Mouse (Mus musculus) liver, embryonic 14.5 days (tissue): ENCODE measurements around the gene Umad1. TPM values are rescaled to one million over a fixed set of nuclear protein-coding genes. Genes with fewer than 3 reads are reported as not detected.

ENCODE experiments used
- ATAC-seq: fragments of 200-750 bp; cut with Nextera tagmentation; 2 replicates; pipeline ENCODE4 v1.8.0; 2017; ENCODE audit warnings: moderate number of reproducible peaks, mild to moderate bottlenecking, moderate library complexity; ENCODE audit not compliant: insufficient read depth
- DNase-seq, 3 experiments: peaks; one replicate each; pipeline ENCODE4 v3.0.0-alpha.2; 2012 to 2013; ENCODE audit warnings: low read depth in 3 of 3, low spot score in 3 of 3
- H3K27ac ChIP-seq: fragments of 300-500 bp; sonication (generic); 2 replicates; pipeline ENCODE4 v1.5.1; 2014; ENCODE audit warnings: moderate library complexity, mild to moderate bottlenecking, control low read depth, inconsistent platforms
- H3K27me3 ChIP-seq: fragments of 300-500 bp; sonication (generic); 2 replicates; pipeline ENCODE4 v1.6.1; 2014; ENCODE audit warnings: mild to moderate bottlenecking, low read length, moderate library complexity; ENCODE audit not compliant: control insufficient read depth, insufficient read depth
- H3K36me3 ChIP-seq: fragments of 300-500 bp; sonication (generic); replicated peaks from 2 replicates; pipeline ENCODE4 v1.6.1; 2014; ENCODE audit warnings: low read depth; ENCODE audit not compliant: control insufficient read depth, insufficient read depth
- H3K4me1 ChIP-seq, 2 experiments: fragments of 200-500 bp in 1 of 2; fragments of 300-500 bp in 1 of 2; sonication (generic) in 1 of 2; replicated peaks; 2 replicates each; pipeline ENCODE4 v1.6.1; 2012 to 2014; ENCODE audit warnings: antibody characterized with exemption in 1 of 2, inconsistent platforms in 1 of 2, low read length in 1 of 2; ENCODE audit not compliant: control insufficient read depth in 2 of 2, insufficient read depth in 2 of 2
- H3K4me2 ChIP-seq: fragments of 300-500 bp; sonication (generic); 2 replicates; pipeline ENCODE4 v1.6.1; 2014; ENCODE audit warnings: low read depth, mild to moderate bottlenecking, control low read depth, moderate library complexity
- H3K4me3 ChIP-seq, 2 experiments: fragments of 200-500 bp in 1 of 2; fragments of 300-500 bp in 1 of 2; sonication (generic) in 1 of 2; 2 replicates each; pipeline ENCODE4 v1.5.1; 2012 to 2014; ENCODE audit warnings: low read depth in 2 of 2, low read length in 2 of 2, mild to moderate bottlenecking in 2 of 2, control low read depth in 1 of 2, inconsistent platforms in 1 of 2, moderate library complexity in 1 of 2; ENCODE audit not compliant: insufficient read depth in 1 of 2
- H3K9ac ChIP-seq: fragments of 300-500 bp; sonication (generic); replicated peaks from 2 replicates; pipeline ENCODE4 v1.6.1; 2014; ENCODE audit warnings: mild to moderate bottlenecking, control low read depth, moderate library complexity
- H3K9me3 ChIP-seq: fragments of 300-500 bp; sonication (generic); 2 replicates; pipeline ENCODE4 v1.6.1; 2016; ENCODE audit warnings: low read length, mixed read lengths; ENCODE audit not compliant: control insufficient read depth
- CTCF ChIP-seq: IDR thresholded peaks from 2 replicates; pipeline ENCODE4 v1.5.1; 2016; ENCODE audit warnings: antibody characterized with exemption, low read depth, control low read depth
- EP300 ChIP-seq: IDR thresholded peaks from 2 replicates; pipeline ENCODE4 v1.6.1; 2016; ENCODE audit warnings: antibody characterized with exemption, low read depth
- WGBS: fragments of 180-500 bp; shearing (Covaris S2); extraction: QIAGEN DNeasy Blood & Tissue Kit; methylation state at CpG from one replicate; pipeline ENCODE4 v1.1.7; 2014; ENCODE audit not compliant: insufficient replicate concordance; 5-methylcytosine and 5-hydroxymethylcytosine counted together
- polyA plus RNA-seq, 2 experiments: library from polyadenylated mRNA; depleted of rRNA in 1 of 2; stranded (reverse) in 1 of 2; unstranded in 1 of 2; fragments of >200 nt; fragmentation: Nextera tagmentation in 1 of 2; extraction: Ambion mirVana in 1 of 2; gene quantifications; 2 replicates each; pipeline versions ENCODE4 v1.2.1 to v1.2.3; 2012 to 2014

Umad1 gene
- polyA plus RNA-seq, 2 experiments: 8.1 to 14.7 TPM

GRCm38 (mm10) chr6:8469918-8470317, 210.8 kb downstream of the Umad1 start:
- ATAC-seq (no peak), DNase-seq (no peak)
- no peak overlapping the region for H3K9ac ChIP-seq
- TF ChIP-seq EP300: no peak
- no peak for TF ChIP-seq CTCF
- peaks cover 0 to 10% of the 10 kb centered on the region in 2 experiments; a peak in 2 of 4 replicates for H3K4me1 ChIP-seq
- no peak overlapping the region for H3K27ac ChIP-seq
- H3K4me3 ChIP-seq: no peak overlapping the region
- H3K9me3 ChIP-seq: no peaks in the 10 kb centered on the region
- no peak overlapping the region for H3K4me2 ChIP-seq
- no peaks in the 10 kb centered on the region for H3K27me3 ChIP-seq
- H3K36me3 ChIP-seq: no peaks in the 10 kb centered on the region
- WGBS: 92% methylated on average over 3 of the region's 3 CpGs

DNA sequence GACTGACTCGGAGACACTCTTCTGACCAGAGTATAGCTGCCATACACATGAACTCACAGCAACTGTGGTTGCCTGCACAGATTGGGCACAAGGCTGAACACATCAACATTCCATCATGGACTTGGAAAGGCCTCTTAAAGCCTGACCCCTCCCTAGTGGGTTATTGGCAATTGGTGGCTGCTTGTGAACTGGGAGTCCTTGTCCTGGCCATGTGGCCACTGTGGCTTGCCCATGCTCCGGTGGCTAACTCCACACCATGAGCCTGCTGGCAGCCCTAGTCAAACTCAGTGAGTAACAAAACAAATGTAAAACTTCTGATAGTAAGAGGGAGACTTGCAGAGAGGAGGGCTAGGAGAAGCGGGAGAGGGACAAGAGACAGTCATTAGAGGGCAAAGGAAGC, 213.0 kb downstream of the Umad1 start:
- 77% methylated on average over 3 of the region's 3 CpGs for WGBS

GRCm38 (mm10) chr6:8472915-8473314, 213.8 kb downstream of the Umad1 start:
- no peak overlapping the region for H3K27ac ChIP-seq
- DNase-seq: no peak

More for the DNA sequence above, 213.0 kb downstream of the Umad1 start:
- H3K27ac ChIP-seq: no peak overlapping the region
- H3K4me3 ChIP-seq: no peak overlapping the region
- no peak overlapping the region for H3K4me2 ChIP-seq
- ATAC-seq: no peak
- TF ChIP-seq CTCF: no peak
- no peak for TF ChIP-seq EP300
- H3K4me1 ChIP-seq: peaks cover 0 to 10% of the 10 kb centered on the region in 2 experiments; a peak in 2 of 4 replicates
- DNase-seq: no peak
- no peaks in the 10 kb centered on the region for H3K36me3 ChIP-seq
- no peaks in the 10 kb centered on the region for H3K27me3 ChIP-seq
- H3K9ac ChIP-seq: no peak overlapping the region
- no peaks in the 10 kb centered on the region for H3K9me3 ChIP-seq

DNA sequence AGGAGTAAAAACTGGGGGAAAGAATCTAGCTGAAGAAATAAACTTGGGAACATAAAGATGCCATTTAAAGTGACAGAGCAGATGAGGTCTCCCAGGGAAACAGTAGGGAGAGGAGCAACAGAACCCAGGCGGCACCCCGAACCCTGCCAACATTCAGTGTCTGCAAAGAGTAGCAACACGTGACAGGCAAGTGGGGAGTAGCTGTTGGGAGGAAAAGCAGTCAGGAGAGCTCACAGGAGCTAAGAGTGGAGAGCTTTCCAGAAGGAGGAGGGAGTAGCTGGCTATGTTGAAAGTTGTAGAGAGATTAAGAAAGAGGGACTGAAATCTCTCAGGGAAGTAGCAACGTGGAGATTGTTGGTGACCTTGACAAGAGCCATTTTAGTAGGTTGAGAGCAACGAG, 214.4 kb downstream of the Umad1 start:
- no peaks in the 10 kb centered on the region for H3K36me3 ChIP-seq
- ATAC-seq: no peak
- no peaks in the 10 kb centered on the region for H3K27me3 ChIP-seq
- no peak overlapping the region for H3K4me2 ChIP-seq
- WGBS: 51% methylated on average over 5 of the region's 5 CpGs
- H3K9ac ChIP-seq: no peak overlapping the region
- H3K27ac ChIP-seq: no peak overlapping the region
- peaks cover 0 to 10% of the 10 kb centered on the region in 2 experiments; a peak in 2 of 4 replicates for H3K4me1 ChIP-seq
- no peaks in the 10 kb centered on the region for H3K9me3 ChIP-seq
- no peak for DNase-seq
- no peak for TF ChIP-seq CTCF
- no peak for TF ChIP-seq EP300
- H3K4me3 ChIP-seq: no peak overlapping the region

More at GRCm38 (mm10) chr6:8472915-8473314, 213.8 kb downstream of the Umad1 start:
- Histone ChIP-seq H3K4me2 (no peak overlapping the region), H3K9ac (no peak overlapping the region), H3K36me3 (no peaks in the 10 kb centered on the region), H3K4me1 (peaks cover 0 to 10% of the 10 kb centered on the region in 2 experiments; a peak in 2 of 4 replicates), H3K4me3 (no peak overlapping the region), H3K9me3 (no peaks in the 10 kb centered on the region), H3K27me3 (no peaks in the 10 kb centered on the region)
- WGBS: 25% methylated on average over 5 of the region's 5 CpGs
- no peak for ATAC-seq
- no peak for TF ChIP-seq CTCF
- TF ChIP-seq EP300: no peak

- no peak overlapping the region for H3K4me2 ChIP-seq
- no peaks in the 10 kb centered on the region for H3K9me3 ChIP-seq
- no peaks in the 10 kb centered on the region for H3K27me3 ChIP-seq
- no peak for TF ChIP-seq CTCF
- TF ChIP-seq EP300: peak; percentile 26; the same call in 1 of the 2 replicates
- DNase-seq (no peak), ATAC-seq (peak; percentile 56; the same call in 1 of the 2 replicates)
- no peak overlapping the region for H3K9ac ChIP-seq
- WGBS: 42% methylated on average over 3 of the region's 3 CpGs
- peaks cover 0 to 10% of the 10 kb centered on the region in 2 experiments; a peak in 2 of 4 replicates for H3K4me1 ChIP-seq
- H3K27ac ChIP-seq: no peak overlapping the region
- H3K4me3 ChIP-seq: no peak overlapping the region
- H3K36me3 ChIP-seq: no peaks in the 10 kb centered on the region
Measured at GRCm38 (mm10) chr6:8474316-8474715, 215.2 kb downstream of the Umad1 start.
